Mouse (Mus musculus) kidney, adult 8-10 months (tissue): ENCODE data around the gene Fam98c.
"Not testable (repeated sequence)": the region's sequence is repeated elsewhere in the genome, so short reads cannot be mapped to it uniquely, and the experiment has no call there.

Experiments used
- DNase-seq, 2 experiments: peaks; one replicate each; pipeline ENCODE4 v3.0.0; 2022

Fam98c gene

DNA sequence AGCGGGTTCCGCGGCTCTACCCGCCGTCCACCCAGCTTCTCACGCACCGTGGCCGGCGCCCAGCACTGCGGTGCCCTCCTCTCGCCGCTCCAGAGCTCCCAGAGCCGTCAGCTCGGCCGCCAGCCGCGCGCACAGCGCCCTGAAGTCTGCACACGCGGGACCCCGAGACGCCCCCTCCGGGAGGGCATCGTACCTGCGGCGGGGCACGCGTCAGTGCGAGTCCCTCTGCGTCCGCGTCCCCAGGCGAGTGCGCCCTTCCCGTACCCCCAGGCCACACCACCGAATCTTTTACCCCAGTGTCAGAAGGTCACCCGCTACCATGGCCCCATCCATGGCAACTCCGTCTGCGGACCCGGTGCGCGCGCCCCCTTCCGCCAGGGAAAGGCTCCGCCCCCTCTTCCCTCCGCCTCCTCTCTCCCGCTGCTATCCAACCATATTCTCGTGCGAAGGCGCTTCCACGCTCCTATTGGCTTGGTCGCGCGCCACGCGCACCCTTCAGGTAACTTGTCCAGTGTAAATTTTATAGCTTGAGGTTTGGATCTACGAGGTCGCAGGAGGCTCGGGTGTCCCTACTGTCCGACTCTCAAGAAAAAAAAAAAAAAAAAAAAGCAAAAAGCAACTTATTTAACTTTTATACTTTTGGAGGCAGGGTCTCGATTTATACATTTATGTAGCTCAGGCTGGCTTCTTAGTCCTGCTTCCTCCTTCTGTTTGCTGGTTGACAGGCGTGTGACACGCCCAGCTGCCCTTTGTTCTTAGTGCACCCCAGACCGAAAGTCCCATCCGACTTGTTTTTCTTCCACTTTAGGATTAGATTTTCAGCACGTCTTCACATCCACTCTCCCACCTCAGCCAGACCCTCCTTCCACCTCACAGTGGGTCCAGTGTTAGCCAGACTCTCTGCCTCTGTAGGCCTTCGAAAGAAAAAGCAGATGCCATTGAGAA, at the start of gene Fam98c:
Gene Fam98c, minus strand, starts transcription at position 397 of the 945 bp plus-strand sequence.
- DNase-seq: peak; percentile 86 to 90

DNA sequence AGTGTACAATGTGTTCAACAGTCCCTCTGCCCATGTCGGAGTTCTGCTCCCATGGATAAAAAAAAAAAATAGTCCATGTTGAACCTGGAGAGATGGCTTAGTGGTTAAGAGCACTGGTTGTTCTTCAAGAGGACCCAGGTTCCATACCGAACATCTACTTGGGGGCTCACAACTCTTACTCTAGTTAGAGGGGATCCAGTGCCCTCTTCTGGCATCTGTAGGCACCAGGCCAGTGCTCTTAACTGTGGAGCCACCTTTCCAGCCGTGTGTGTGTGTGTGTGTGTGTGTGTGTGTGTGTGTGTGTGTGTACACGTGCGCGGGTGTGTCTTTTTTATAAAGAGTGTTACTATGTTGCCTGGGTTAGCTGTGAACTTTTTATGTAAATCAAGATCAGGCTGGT, 46.5 kb upstream of the Fam98c start:
- DNase-seq: no peak

DNA sequence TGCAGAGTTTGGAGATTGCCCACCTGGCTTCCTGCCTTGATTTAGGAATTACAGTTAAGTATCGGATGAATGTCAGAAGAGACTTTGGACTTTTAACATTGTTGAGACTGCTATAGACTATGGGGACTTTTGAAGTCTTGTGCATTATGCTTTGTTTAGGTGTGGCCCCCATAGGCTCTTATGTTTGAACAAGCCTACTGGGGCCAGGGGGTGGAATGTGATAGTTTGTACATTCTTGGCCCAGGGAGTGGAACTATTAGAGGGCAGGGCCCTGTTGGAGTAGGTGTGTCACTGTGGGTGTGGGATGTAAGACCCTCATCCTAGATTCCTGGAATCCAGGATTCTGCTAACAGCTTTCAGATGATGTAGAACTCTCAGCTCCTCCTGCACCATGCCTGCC, 38.2 kb upstream of the Fam98c start:
- DNase-seq: not testable (repeated sequence)

DNA sequence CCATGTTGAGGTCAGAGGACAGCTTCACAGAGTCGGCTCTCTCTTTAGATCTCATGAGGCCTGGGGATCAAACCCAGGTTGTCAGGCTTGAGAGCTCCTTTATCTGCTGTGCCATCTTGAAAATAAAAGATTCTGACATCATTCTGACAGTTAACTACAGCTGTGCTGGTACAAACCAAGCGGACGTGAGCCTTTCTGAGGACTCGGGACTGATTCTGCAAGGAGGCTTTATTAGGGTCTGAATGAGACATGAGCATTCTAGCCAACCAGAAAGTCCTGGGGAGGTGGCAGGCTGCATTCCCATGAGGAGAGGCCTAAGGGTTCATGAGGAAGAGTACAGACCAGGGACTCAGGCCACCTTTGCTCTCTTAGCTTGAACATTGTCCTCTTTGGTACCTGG, 25.3 kb upstream of the Fam98c start:
- not testable (repeated sequence) for DNase-seq

DNA sequence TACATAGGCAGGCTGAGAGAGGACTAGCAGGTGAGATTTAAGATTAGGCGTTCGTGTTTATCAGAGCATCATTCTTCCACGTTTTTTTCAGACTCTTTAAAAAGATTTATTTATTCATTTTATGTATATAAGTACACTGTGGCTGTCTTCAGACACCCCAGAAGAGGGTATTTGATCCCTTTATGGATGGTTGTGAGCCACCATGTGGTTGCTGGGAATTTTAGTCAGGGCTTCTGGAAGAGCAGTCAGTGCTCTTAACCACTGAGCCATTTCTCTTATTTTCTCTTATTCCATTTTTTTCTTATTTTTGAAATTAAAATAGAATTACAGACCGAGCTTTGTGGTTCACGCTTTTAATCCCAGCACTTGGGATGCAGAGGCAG, 24.8 kb upstream of the Fam98c start:
- no peak for DNase-seq

DNA sequence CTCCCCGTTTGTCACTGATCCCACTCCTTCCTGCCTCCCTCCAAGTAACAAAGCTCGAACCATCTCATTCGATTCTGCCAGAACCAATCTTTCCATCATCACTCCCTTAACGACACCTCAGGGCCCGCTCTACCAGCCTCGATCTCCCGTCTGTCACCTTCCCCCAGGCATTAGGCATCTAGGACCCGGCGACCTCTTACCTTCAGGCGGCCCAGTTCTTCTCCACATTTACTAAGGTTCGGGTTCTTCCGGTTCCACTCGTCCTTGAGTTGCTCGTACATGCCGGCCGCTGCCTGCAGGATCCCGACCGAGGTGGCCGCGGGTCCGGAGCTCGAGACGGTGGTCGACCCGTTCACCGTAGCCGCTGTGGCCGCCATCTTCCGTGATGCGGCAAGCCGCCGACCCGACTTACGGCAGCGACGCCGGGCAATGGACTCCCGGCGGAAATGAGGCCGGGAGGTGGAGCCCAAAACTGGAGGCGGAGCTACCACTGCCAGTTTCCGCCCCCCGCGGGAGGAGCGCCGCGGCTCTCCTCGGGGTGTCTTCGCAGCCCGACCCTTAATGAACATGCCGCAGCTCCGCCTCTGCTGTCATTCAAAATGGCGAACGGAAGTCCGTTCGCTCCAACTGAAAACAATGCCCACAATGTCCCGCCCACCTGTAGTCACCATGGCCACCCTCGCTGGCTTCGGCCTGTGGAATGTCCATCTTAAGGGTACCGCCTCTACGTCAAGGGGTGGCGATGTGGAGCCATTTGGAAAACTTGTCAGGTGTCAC, 24.2 kb upstream of the Fam98c start, which contains the start of gene Psmd8:
Gene Psmd8, minus strand, starts transcription at position 625 of the 777 bp plus-strand sequence.
- peak; percentile 97 to 99 for DNase-seq

DNA sequence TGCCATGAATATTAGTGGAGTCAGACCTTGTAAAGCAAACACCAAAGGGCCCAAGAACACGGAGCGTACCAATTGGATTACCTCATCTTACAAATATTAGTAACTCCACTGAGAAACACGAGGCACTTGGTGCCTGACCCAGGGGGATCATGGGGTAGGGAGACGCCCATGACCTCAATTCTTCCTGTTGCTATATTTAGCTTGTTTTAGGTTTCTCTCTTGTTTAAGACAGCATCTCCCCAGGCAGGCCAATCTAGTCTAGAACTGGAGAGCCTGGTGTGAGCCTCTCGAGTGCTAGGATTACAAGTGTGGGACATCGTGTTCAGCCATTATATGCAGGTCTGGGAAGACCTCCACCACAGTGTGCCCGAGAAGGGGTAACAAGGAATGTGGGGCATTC, 23.3 kb upstream of the Fam98c start:
- no peak for DNase-seq

DNA sequence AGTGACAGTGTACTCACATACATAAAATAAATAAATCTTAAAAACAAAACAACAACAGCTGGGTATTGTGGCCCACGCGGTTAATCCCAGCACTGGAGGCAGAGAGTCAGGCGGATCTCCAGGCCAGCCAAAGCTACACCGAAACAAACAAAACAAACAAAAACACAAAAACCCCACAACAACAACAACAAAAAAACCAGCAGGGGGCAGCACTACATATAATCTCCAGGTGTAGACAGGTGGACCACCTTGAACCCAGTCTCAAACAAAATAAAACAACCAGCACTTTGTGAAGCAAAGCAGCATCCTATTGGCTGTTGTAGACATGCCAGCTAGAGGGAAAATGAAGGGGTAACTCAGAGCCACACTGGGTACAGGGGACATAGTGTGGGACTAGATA, 22.1 kb upstream of the Fam98c start:
- no peak for DNase-seq

DNA sequence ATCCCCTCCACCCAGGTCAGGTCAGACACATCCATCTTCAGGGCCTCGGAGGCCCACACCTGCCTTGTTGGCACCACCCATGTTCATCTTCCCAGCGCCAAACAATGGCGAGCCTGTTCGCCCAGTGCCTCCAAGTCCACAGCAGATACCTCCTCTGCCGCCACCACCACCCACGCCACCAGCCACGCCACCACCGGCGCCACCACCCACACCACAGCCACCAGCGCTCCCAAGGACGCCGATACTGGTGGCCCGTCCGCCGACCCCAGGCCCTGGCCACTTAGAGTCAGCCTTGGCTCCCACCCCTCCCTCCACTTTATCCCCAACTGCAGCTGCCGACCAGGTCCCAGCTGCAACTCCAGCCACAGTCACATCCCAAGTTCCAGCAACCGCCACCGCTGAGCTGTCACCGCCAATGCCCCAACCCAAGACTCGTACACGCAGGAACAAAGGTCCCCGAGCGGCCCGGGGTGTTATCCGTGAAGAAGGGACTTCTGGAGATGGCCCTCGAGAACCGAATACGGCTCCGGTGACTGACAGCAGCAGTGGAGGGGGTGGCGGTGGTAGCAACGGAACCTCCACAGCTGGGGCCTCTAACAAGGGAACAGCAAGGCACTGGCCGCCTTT, 16.5 kb upstream of the Fam98c start:
- DNase-seq: no peak

DNA sequence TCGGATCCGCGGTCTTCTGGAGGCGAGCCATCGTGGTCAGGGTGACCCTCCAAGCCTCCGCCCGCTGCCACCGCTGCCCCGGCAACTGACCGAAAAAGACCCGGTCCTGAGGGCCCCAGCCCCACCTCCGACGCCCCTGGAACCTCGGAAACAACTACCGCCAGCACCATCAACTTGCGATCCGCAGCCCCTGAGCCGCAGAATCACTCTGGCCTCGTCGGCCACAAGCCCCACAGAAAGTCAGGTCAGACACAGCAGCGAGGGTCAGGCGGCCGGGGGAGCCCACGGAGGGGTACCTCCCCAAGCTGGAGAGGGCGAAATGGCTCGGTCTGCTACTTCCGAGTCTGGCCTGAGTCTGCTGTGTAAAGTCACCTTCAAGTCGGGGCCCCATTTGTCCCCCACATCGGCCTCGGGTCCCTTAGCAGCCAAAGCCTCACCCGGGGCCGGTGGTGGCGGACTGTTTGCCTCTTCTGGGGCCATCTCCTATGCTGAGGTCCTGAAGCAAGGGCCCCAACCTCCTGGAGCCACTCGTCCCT, 15.6 kb upstream of the Fam98c start:
- no peak for DNase-seq

DNA sequence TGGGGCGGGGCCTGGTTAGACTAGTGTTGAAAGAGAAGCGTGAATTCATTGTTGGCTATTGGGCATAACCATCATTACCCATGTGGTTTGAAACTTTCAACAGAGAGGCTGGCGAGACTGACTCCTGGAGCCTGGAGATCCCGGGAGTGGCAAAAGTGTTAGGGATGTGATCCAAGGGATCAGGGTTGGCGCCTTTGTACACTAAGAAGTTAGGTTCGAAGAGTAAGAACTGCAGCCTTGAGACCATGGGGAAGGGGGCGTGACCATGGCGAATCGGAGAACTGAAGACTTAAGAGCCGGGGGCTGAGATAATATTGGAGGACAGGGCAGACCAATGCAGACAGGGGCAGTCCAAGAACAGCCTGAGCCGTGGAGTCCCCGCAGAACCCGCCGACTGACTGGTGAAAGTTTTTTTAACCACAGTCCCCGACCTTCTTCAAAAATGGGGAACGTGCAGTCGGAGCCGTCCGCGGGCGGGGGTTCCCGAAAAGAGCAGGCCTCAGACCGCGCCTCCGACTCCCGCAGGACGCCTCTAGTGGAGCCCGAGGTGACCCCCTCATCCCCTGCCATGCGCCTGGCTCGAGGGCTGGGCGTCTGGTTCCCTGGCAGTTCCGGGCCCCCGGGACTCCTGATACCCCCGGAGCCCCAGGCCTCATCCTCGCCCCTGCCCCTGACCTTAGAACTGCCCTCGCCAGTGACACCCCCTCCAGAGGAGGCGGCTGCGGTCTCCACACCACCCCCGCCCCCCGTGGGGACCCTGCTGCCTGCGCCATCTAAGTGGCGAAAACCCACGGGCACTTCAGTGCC, 14.9 kb upstream of the Fam98c start:
- DNase-seq: no peak

DNA sequence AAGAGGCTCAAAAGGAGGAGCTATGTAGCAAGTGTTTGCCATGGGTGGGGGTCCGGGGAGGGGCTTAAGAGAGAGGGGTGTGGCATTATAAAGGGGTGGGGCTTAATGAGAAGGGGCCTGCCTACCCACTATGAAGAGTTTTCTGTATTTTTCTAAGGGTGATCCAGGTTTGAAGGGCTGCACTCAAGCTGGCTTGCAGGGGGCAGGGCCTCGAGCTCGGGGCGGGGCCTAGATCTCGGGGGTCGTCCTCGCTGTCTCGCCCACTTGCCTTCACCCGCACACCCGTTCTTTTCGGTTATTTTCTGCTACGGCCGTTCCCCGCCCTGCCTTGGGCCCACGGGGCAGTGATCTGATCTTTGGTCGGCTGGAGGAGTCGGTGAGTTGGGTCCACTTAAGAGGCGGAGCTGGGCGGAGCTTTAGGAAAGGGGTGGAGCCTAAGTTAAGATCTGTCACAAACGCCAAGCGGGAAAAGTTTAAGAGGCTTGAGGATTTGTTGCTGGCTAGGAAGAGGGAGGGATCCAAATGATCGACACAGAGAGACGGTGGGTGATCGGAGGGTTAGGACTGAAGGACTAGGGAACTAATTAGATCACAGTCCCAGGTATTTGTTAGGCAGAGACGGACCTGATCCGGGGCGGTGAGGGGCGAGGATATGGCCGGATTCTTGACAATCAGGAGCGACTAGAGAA, 14.2 kb upstream of the Fam98c start, which contains the start of the genes Ggn and Spred3:
Gene Ggn, plus strand, starts transcription at position 145 of the 689 bp plus-strand sequence.
Gene Spred3, minus strand, starts transcription at position 346 of the 689 bp plus-strand sequence.
- DNase-seq: peak; percentile 87 to 93

DNA sequence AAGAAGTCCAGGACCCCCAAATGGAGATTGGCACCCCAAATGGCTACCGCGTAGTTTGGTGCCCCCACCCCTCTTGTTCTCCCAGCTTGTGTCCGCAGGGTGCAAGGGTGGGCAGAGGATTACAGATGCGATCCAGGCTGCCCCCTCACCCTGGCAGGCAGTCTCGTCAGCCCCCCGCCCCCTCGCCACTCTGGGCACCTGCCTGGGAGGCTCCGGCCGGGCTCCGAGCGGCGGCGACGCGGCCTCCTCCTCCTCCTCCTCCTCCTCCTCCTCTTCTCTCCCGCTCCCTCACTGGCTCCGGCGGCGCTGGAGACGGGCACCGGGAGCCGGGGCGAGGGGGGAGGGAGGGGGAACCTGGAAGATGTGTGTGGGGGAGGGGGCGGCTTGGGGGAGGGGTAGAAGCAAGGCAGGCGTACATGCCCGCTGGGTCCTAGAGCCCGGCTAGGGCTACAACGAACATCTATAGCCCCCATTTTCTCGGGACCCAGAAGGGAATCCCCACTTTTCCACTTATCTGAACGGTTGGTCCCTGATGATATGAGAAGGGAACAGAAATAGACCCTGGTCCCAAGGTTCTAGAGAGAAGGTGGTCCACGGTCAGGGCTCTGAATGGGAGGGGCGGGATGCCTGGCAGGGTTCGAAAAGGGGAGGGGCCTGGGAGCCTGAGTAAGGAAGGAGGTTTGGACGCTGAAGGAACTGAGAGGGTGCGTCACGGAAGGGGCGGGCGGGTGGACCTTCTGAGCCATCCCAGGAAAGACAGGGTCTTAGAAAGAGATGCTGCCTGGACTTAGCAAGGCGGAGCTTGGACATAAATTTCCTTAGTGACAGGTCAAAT, 13.4 kb upstream of the Fam98c start:
- peak; percentile 72 to 73 for DNase-seq

DNA sequence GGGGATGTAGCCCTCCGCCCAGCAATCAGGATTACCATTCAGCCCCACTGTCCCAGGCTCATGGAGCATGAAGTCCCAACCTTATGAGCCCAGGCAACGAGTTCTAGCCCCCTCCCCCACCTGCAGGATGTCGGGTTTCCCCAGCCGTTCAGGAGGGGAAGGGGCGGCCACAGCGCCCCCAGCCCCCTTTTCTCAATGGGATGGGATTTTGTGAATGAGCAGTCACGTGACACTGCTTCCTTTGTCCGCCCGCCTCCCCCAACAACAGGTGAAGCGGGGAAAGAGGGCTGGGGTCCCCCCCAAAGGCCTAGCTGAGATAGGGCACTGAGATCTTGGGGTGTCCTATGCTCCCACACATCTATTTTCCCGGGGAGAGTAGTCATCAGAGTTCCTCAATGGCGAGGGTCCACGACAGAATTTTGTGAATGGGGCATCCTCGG, 12.8 kb upstream of the Fam98c start:
- DNase-seq: no peak

DNA sequence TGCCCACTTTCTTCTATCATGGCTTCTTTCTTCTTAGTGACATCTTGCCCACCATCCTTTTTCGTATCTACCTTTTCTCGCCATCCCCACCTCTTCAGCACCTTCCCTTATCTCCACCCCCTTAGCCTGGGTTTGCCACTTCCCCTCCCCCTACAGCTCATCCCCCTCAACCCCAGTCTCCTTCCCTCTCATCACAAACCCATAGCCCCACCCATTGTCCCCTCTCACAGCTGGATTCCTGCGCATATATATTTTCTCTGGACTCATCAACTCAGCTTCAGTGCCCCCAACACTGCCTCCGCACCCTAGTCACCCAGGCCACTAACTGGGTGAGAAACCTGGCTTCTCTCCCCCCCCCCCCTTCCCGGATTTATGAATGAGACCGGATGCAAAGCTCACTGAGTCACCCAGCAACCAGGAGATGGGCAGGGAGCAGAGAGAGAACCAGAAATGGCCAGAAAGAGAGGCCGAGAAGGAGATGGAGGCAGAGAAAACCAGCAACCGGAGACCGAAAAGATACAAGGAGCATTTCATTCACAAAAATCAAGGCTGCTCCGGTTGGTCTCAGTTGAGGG, 12.2 kb upstream of the Fam98c start:
- no peak for DNase-seq

DNA sequence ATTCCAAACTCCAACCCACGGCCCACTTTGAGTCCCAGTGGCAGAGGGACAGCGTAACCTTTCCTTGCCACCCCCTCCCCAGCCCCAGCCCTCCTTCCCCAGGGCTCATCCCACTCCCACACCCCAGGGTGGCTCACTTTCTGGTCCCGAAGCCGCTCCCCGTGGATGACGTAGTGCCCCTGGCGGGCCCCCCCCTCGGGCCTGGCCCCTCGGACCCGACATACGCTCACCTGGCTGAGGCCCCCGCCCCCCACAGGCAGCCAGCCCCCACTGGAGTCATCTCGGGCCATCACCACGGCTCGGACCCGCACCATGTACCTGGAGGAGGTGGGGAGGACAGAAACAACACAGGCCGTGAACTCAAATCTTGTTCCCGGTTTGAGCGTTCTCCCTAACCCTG, 11.6 kb upstream of the Fam98c start:
- no peak for DNase-seq

DNA sequence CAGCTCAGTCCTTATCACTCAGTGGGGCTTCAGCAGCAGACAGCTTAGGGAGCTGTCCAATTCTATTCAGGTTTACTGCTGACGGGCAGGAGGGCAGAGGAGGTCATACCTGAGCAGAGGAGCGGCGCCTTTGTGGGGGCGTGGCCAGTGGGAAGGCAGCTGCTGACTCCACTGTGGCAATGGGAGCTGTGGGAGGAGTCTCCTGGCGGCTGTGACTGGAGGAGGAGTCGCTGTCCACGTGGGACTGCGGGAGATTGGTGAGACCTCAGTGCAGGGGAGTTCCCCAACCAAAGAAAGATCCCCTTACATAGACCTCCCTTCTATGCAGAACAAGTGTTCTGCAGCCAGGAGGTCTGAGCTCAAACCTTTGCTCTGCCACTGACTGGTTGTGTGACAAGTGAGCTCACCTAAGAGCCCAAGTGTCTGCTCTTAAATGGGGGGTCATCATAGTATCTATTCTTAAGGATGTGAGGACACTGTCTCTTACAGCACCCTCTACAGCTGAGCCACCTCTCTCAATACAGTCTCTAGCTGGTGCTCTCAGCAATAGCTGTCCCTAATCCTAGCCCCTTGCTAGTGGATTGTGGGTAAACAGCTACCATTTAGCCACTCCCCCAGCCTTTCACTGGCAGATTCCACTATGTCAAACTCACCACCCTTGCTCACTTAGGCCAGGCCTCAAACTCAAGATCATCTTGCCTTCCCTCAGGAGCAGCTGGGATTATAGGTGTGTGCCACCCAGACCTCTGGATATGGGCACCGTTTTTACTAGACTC, 6.9 kb upstream of the Fam98c start:
- DNase-seq: peak; percentile 76 to 77

DNA sequence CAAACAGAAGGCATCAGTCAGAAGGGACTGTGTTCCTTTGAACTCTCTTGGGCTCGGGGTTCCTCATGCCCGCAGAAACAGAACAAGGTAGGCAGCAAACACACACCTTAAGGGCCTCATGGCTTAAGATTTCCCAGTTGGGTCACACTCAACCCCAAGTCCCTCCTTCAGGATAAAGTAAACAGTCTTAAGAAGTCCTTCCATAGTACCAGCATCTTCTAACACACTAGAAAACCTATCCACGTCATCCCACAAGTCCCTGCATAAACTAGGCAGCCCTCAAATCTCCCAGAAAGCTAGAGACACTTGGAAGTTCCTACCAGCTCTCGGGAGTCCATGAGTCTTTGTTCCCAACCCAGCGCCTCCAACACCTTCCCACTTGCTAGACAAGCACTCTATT, 6.3 kb upstream of the Fam98c start:
- no peak for DNase-seq

DNA sequence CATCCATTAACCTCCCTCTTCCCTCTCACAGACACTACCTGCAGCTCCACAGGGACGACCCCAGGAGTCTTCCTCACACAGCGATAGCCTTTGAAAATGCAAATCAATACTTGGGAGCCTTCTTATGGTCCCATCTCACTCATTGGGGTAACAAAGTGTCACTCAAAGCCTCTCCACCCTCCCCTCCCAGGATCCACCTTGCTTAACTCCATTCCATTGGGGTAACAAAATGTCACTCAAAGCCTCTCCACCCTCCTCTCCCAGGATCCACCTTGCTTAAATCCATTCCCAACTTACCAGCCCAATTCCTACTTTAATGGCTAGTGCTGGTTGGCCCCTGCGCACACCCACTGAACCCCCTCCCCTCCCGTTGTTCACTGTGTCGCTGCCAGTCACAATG, 2.2 kb upstream of the Fam98c start:
- no peak for DNase-seq
